Mouse (Mus musculus) heart, embryonic 10.5 days (tissue): ENCODE measurements around the gene Prkag2. TPM values are rescaled to one million over a fixed set of nuclear protein-coding genes. Genes with fewer than 3 reads are reported as not detected.
A peak's percentile ranks its signal among the peaks of the same experiment; 100 is the strongest.

Experiments used
- DNase-seq: peaks from one replicate; pipeline ENCODE4 v3.0.0-alpha.2; 2017; ENCODE audit warnings: low spot score
- H3K27ac ChIP-seq: fragments of 300-500 bp; sonication (generic); 2 replicates; pipeline ENCODE4 v1.5.1; 2016; ENCODE audit warnings: mild to moderate bottlenecking
- H3K27me3 ChIP-seq: fragments of 300-500 bp; sonication (generic); 2 replicates; pipeline ENCODE4 v1.6.1; 2016; ENCODE audit warnings: mild to moderate bottlenecking; ENCODE audit not compliant: poor library complexity, insufficient read depth, severe bottlenecking
- H3K36me3 ChIP-seq: fragments of 300-500 bp; sonication (generic); 2 replicates; pipeline ENCODE4 v1.6.1; 2016; ENCODE audit warnings: mild to moderate bottlenecking, moderate library complexity
- H3K4me1 ChIP-seq: fragments of 300-500 bp; sonication (generic); 2 replicates; pipeline ENCODE4 v1.6.1; 2016; ENCODE audit warnings: mild to moderate bottlenecking
- H3K4me3 ChIP-seq: fragments of 300-500 bp; sonication (generic); 2 replicates; pipeline ENCODE4 v1.5.1; 2016; ENCODE audit warnings: mild to moderate bottlenecking, moderate library complexity
- H3K9me3 ChIP-seq: fragments of 300-500 bp; sonication (generic); 2 replicates; pipeline ENCODE4 v1.6.1; 2016; ENCODE audit warnings: mild to moderate bottlenecking, moderate library complexity
- WGBS: fragments of 180-500 bp; shearing (Covaris S2); methylation state at CpG from one replicate; pipeline ENCODE4 v1.1.7; 2016; 5-methylcytosine and 5-hydroxymethylcytosine counted together
- polyA plus RNA-seq: library from polyadenylated mRNA; unstranded; fragments of >200 nt; fragmentation: Nextera tagmentation; extraction: Ambion mirVana; gene quantifications from 2 replicates; pipeline ENCODE4 v1.2.1, GENCODE M21; 2016

Gene Prkag2
- polyA plus RNA-seq, 1 experiment from 2014 or later = 65.1 TPM

DNA sequence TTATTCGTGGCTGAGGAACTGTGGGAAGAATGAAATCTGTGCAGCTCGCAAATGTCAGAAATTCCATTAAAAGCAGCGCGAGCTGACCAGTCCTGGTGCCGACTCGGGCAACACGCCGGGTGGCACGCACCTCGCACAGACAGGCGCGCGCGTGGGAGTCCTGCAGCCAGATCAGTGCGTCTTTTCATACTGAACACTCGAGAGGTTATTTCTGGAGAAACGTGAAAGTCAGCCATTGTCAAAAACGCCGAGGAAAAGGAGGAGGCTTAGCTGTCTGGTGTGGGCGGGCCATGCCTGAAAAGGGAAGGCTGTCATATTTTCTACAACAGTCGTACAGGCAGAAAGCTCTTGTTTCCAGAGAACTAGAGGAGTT, 257.4 kb downstream of the Prkag2 start:
- DNase-seq = no peak

DNA sequence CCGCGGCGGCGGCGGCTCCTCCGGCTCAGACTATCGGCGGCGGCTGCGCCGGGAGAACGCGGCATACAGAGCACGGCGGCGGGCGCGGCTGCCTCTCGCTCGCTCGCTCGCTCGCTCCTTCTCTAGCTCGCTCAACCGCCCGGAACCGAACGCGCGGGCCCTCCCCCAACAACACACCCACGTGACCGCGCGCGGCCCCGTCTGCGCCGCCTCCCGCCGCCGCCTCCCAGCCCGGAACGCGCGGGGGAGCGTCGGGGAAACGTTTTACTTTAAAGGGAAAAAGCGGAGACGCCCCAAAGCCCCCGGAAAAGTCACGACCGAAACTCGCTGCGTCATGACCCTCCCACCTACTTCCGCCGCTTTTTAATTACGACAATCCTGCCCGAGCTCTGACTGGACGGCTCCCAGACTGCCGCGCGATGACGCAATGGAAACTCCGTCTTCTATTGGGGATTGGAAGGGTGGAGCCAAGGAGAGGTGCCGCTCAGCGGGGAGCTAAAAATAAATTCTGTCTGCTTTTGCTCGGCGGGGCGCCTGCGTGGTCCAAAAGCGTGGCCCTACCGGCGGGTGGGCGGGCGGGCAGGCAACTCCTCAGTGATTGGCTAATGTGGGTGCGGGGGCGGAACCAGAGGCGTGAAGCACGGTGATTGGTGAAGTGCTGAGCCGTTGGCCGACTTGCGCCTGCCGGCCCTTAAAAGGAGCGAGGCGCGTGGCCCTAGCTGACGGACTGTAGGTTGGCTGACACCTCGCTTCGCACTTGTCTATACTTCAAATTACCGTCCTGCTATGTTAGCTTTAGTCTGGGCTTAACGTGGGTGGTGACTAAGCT, 258.0 kb downstream of the Prkag2 start, which contains the start of gene Rheb:
Gene Rheb, minus strand, starts transcription at position 351 of the 829 bp plus-strand sequence.
- Histone ChIP-seq H3K4me3 (peak within 1 kb of the TSS; percentile 89), H3K27ac (peak within 1 kb of the TSS; percentile 97), H3K4me1 (peaks cover 34% of the 10 kb centered on the region), H3K36me3 (peaks cover 5% of the 10 kb centered on the region; the same call in 1 of the 2 replicates), H3K9me3 (no peaks in the 10 kb centered on the region), H3K27me3 (no peaks in the 10 kb centered on the region)
- DNase-seq = peak; percentile 100
- WGBS = under 1% methylated on average over 92 of the region's 92 CpGs

More for the DNA sequence above, 257.4 kb downstream of the Prkag2 start:
- WGBS = 3% methylated on average over 21 of the region's 21 CpGs
- H3K4me3 ChIP-seq = peak overlapping the region; percentile 89
- H3K27me3 ChIP-seq = no peaks in the 10 kb centered on the region
- H3K27ac ChIP-seq = peak overlapping the region; percentile 97
- H3K9me3 ChIP-seq = no peaks in the 10 kb centered on the region
- H3K4me1 ChIP-seq = peaks cover 33% of the 10 kb centered on the region
- H3K36me3 ChIP-seq = peaks cover 5% of the 10 kb centered on the region; the same call in 1 of the 2 replicates

- Histone ChIP-seq H3K36me3 (peaks cover 5% of the 10 kb centered on the region; the same call in 1 of the 2 replicates), H3K27me3 (no peaks in the 10 kb centered on the region), H3K27ac (peak overlapping the region; percentile 97), H3K9me3 (no peaks in the 10 kb centered on the region), H3K4me3 (peak overlapping the region; percentile 89), H3K4me1 (peaks cover 34% of the 10 kb centered on the region)
- under 1% methylated on average over 50 of the region's 50 CpGs for WGBS
- peak; percentile 83 for DNase-seq
Observed at GRCm38 (mm10) chr5:24841662-24842273, 258.7 kb downstream of the Prkag2 start.

GRCm38 (mm10) chr5:24840975-24841431, 259.4 kb downstream of the Prkag2 start:
- peaks cover 5% of the 10 kb centered on the region; the same call in 1 of the 2 replicates for H3K36me3 ChIP-seq
- peaks cover 34% of the 10 kb centered on the region for H3K4me1 ChIP-seq
- DNase-seq = no peak

GRCm38 (mm10) chr5:24834491-24834890, 266.0 kb downstream of the Prkag2 start:
- no peak for DNase-seq
- peaks cover 27% of the 10 kb centered on the region; the same call in 1 of the 2 replicates for H3K4me1 ChIP-seq
- H3K27me3 ChIP-seq = no peaks in the 10 kb centered on the region
- H3K27ac ChIP-seq = no peak overlapping the region
- H3K36me3 ChIP-seq = peaks cover 5% of the 10 kb centered on the region; the same call in 1 of the 2 replicates
- H3K4me3 ChIP-seq = no peak overlapping the region
- 83% methylated on average over 5 of the region's 5 CpGs for whole genome bisulfite sequencing
- no peaks in the 10 kb centered on the region for H3K9me3 ChIP-seq

More at GRCm38 (mm10) chr5:24840975-24841431, 259.4 kb downstream of the Prkag2 start:
- WGBS = 19% methylated on average over 11 of the region's 11 CpGs
- Histone ChIP-seq H3K9me3 (no peaks in the 10 kb centered on the region), H3K4me3 (peak overlapping the region; percentile 89), H3K27ac (peak overlapping the region; percentile 97), H3K27me3 (no peaks in the 10 kb centered on the region)

DNA sequence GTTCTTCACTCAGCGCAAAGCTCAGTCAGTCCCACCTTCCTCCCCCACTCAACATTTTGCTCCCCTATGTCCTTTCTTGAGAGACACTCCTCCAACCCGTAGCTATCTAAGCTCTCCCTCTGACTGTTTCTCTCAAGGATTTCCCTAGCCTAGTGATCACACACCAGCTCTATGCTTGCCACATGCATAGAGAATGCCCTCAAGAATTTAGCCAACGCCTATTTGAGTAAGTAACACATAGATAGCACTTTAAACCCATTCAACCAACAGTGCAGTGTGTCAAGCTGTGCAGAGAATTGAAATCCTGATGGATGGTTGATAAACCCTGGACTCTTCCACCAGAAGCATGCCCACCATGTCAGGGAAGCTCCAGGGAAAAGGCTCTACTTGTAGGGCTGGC, 268.5 kb downstream of the Prkag2 start:
- H3K4me3 ChIP-seq = no peak overlapping the region
- 75% methylated on average over 3 of the region's 3 CpGs for WGBS
- DNase-seq = no peak
- no peak overlapping the region for H3K27ac ChIP-seq
- H3K4me1 ChIP-seq = peaks cover 33% of the 10 kb centered on the region
- H3K27me3 ChIP-seq = no peaks in the 10 kb centered on the region
- no peaks in the 10 kb centered on the region for H3K9me3 ChIP-seq
- no peaks in the 10 kb centered on the region for H3K36me3 ChIP-seq

DNA sequence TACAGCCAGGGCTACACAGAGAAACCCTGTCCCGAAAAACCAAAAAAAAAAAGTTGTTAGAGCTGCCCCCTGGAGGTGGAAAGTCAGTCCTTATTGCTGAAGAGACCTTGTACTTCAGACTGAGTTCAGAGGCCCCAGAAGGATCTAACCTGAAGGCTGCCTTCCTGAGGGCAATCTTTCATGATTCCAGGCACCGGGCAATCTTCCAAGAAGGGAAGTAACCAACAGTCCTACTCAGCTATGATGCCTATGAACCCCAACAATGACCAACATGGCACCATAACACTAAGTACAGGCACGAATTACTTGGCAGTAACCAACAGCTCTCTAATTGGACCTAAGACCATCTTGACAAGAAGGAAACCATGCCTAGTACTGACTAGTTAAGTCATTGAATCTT, 272.0 kb downstream of the Prkag2 start:
- WGBS = 90% methylated on average over 3 of the region's 3 CpGs
- H3K4me3 ChIP-seq = no peak overlapping the region
- H3K27me3 ChIP-seq = no peaks in the 10 kb centered on the region
- H3K9me3 ChIP-seq = no peaks in the 10 kb centered on the region
- H3K36me3 ChIP-seq = no peaks in the 10 kb centered on the region
- H3K4me1 ChIP-seq = peaks cover 65% of the 10 kb centered on the region
- no peak overlapping the region for H3K27ac ChIP-seq
- no peak for DNase-seq

DNA sequence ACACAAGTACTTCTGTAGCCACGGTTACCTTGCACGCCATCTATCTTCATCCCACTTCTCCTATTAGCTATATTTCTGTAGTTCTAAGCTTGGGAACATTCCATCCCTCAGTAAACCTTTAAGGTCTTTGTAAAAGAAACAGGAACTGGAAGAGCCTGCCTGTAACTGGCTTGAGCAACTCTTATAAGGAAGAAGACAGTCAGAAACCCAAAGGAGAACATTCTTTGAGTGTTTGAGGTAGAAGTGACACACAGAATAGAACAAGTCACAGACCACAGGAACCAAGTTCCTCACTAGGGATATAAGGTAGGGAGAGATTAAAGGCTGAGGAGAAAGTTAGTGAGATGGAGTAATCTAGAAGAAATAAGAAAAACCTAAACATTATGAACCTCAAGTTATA, 273.3 kb downstream of the Prkag2 start:
- Histone ChIP-seq H3K27ac (no peak overlapping the region), H3K9me3 (no peaks in the 10 kb centered on the region), H3K4me3 (no peak overlapping the region), H3K36me3 (no peaks in the 10 kb centered on the region), H3K4me1 (peaks cover 60% of the 10 kb centered on the region), H3K27me3 (no peaks in the 10 kb centered on the region)
- no peak for DNase-seq
- WGBS = 77% methylated on average over 2 of the region's 2 CpGs

DNA sequence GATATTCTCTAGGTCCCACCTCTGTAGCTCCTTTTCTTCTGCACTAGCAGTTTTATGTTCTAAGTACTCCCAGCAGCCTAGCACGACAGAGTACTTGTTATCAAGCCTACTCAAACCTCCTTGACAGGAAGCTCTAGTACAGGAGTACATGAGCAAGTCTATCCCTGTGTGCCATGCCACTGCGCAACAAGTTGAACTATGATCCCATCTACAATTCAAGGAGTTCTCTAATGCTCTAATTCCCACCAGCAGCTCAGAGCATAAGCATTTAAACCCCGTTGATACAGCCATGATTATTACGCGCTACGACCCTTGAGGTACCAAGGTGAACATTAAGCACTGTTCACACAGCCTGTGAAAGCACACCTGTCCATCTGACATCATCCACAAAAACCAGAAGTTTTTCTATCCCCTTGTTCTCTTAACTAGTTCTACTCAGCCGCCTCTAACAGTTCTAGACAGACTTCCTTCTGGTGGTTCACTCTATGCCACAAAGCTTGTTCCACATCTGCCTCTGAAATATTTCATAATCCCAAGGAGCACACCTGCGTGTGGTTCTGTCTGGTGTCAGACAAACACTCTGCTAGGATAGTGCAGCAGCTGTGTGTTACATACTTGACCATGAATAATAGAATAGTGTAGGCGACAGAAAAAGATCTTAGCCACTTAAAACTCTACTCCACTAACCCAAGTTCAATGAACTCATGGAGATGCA, 274.2 kb downstream of the Prkag2 start:
- no peaks in the 10 kb centered on the region for H3K36me3 ChIP-seq
- no peak for DNase-seq
- no peak overlapping the region for H3K27ac ChIP-seq
- no peaks in the 10 kb centered on the region for H3K27me3 ChIP-seq
- 0 out of 2 replicates have a peak overlapping the region, but pooled peaks have one; percentile 10 for H3K4me3 ChIP-seq
- no peaks in the 10 kb centered on the region for H3K9me3 ChIP-seq
- peaks cover 61% of the 10 kb centered on the region for H3K4me1 ChIP-seq
- WGBS = 77% methylated on average over 9 of the region's 9 CpGs

GRCm38 (mm10) chr5:24825365-24826055, 274.9 kb downstream of the Prkag2 start:
- 67% methylated on average over 4 of the region's 4 CpGs for WGBS
- Histone ChIP-seq H3K4me3 (0 out of 2 replicates have a peak overlapping the region, but pooled peaks have one; percentile 10), H3K4me1 (peaks cover 64% of the 10 kb centered on the region), H3K27ac (no peak overlapping the region), H3K27me3 (no peaks in the 10 kb centered on the region), H3K9me3 (no peaks in the 10 kb centered on the region), H3K36me3 (no peaks in the 10 kb centered on the region)
- no peak for DNase-seq

- Histone ChIP-seq H3K9me3 (no peaks in the 10 kb centered on the region), H3K4me3 (no peak overlapping the region), H3K4me1 (peaks cover 62% of the 10 kb centered on the region), H3K27me3 (no peaks in the 10 kb centered on the region), H3K27ac (no peak overlapping the region), H3K36me3 (peaks cover 4% of the 10 kb centered on the region; the same call in 1 of the 2 replicates)
- WGBS = 75% methylated on average over 6 of the region's 6 CpGs
- DNase-seq = no peak
Observed at GRCm38 (mm10) chr5:24823864-24824405, 276.5 kb downstream of the Prkag2 start.

DNA sequence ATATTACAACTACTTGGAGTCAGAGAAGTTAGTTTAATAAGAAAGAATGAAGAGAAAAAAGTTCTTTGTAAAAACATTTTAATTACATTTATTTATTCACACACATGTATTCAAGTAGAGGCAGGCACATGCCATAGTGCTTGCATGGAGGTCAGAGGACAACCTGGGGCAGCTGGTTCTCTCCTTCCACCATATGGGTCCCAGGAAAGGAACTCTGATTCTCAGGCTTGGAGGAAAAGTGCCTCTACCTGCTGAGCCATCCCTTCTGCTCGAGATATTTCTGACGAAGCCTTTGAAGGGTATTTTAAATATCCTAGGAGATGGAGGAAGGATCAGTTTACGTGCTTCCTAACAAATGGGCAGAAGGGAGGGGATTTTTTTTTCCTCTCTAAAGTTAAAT, 277.7 kb downstream of the Prkag2 start:
- Histone ChIP-seq H3K27me3 (no peaks in the 10 kb centered on the region), H3K4me1 (peaks cover 54% of the 10 kb centered on the region), H3K36me3 (peaks cover 8% of the 10 kb centered on the region; the same call in 1 of the 2 replicates), H3K9me3 (no peaks in the 10 kb centered on the region), H3K4me3 (no peak overlapping the region), H3K27ac (no peak overlapping the region)
- DNase-seq = no peak
- 72% methylated on average over 3 of the region's 3 CpGs for WGBS
